Mouse (Mus musculus): ENCODE results near the gene 4930578G10Rik.
"Not testable (repeated sequence)": the region's sequence is repeated elsewhere in the genome, so short reads cannot be mapped to it uniquely, and the experiment has no call there.

Gene 4930578G10Rik

GRCm38 (mm10) chr4:42735245-42735644, at the start of gene 4930578G10Rik:
TSS of gene 4930578G10Rik (plus strand) at chr4:42735545.
- in situ Hi-C loops (cut with MboI; ENCODE audit: low pct_unique_long_range_greater_than_20kb in 1 of 2, low sequenced_read_pairs in 2 of 2, unreplicated experiment in 1 of 2): not testable (repeated sequence)

GRCm38 (mm10) chr4:42756477-42756876, 21.1 kb downstream of the 4930578G10Rik start, which contains the start of gene Ccl19:
TSS of gene Ccl19 (minus strand) at chr4:42756577.
- in situ Hi-C loops (cut with MboI; ENCODE audit: low pct_unique_long_range_greater_than_20kb in 1 of 2, low sequenced_read_pairs in 2 of 2, unreplicated experiment in 1 of 2): not testable (repeated sequence)

DNA sequence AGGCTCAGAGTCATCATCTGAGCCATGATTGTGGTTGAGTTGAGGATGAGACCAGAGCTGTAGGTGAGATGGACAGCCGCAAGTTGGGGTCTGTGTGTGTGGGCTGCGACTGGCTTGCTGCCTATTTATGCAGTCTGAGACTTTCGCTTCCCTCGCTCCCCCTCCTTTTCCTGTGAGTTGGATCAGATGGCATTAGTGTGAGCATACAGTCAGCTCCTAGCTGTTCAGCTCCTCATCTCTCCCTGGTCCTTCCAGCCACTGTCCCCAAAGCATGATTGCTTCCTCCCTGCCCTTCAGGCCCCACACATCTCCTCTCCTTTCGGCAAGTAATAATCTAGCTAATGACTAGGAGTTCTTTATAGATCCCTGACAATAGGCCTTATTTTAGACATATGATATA, 38.5 kb downstream of the 4930578G10Rik start, which contains the start of gene Ccl21a:
Gene Ccl21a, minus strand, starts transcription at position 101 of the 400 bp plus-strand sequence.
- in situ Hi-C loops (cut with MboI; ENCODE audit: low pct_unique_long_range_greater_than_20kb in 1 of 2, low sequenced_read_pairs in 2 of 2, unreplicated experiment in 1 of 2): not testable (repeated sequence)

DNA sequence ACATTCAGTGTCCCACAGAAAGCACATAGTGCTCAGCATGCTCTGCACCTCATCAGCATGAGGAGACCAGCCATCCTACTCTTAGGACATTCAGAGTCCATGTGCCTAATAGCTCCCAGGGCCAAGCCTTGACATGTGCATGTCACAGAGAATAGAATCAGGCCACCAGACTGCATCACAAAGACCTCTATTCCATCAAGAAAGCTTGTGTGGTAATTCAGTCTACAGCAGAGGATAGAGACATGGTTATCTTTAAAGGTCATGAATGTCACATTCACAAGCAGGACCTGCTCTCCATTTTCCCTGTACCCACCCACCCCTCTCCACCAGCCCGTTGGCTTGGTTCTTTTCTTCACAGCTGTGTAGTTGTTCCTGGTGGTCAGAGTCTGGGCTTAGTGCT, 118.4 kb downstream of the 4930578G10Rik start, which contains the start of gene Fam205a1:
Gene Fam205a1, minus strand, starts transcription at position 101 of the 400 bp plus-strand sequence.
- in situ Hi-C loops (cut with MboI; ENCODE audit: low pct_unique_long_range_greater_than_20kb in 1 of 2, low sequenced_read_pairs in 2 of 2, unreplicated experiment in 1 of 2): not testable (repeated sequence)

DNA sequence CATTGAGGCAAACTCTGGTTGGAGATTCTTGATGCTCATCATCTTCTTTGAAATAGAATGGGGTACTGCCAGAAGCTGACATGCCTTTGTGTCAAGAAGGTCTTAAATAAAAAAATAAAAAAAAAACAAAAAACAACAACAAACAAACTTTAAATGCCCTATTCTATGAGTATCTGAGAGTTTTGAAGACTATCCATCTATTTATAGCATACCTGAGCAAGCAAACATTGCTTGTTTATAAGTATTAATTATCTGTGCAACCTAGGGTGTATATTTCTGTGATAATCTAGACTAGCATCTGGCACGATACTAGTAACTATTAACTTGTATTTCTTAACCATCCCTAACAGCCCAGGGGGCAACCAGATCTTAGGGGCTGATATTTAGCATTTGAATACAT, 121.3 kb downstream of the 4930578G10Rik start, which contains the start of gene Gm12394:
Gene Gm12394, minus strand, starts transcription at position 101 of the 400 bp plus-strand sequence.
- in situ Hi-C loops (cut with MboI; ENCODE audit: low pct_unique_long_range_greater_than_20kb in 1 of 2, low sequenced_read_pairs in 2 of 2, unreplicated experiment in 1 of 2): not testable (repeated sequence)

DNA sequence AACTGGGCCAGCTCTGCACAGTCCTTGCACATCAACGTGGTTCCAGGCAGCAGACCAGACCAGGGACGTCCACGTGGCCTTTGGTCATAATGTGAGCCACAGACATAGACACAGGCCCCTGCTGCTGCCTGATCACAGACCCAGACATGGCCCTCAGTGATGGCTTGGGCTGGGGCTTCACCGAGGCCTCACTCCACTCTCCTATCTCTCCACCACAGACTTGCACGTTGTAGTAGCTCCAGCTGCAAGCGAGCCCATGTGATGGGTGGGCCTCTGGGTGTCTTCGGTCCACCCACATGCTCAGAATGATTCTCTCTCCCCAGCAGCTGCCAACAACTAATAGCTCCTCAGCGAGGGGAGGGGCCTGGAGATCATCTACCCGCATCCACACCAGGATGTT, 125.1 kb downstream of the 4930578G10Rik start:
- in situ Hi-C loops (cut with MboI; ENCODE audit: low pct_unique_long_range_greater_than_20kb in 1 of 2, low sequenced_read_pairs in 2 of 2, unreplicated experiment in 1 of 2): not testable (repeated sequence)

GRCm38 (mm10) chr4:42863487-42863886, 128.1 kb downstream of the 4930578G10Rik start:
- in situ Hi-C loops (cut with MboI; ENCODE audit: low pct_unique_long_range_greater_than_20kb in 1 of 2, low sequenced_read_pairs in 2 of 2, unreplicated experiment in 1 of 2): not testable (repeated sequence)

- in situ Hi-C loops (cut with MboI; ENCODE audit: low pct_unique_long_range_greater_than_20kb in 1 of 2, low sequenced_read_pairs in 2 of 2, unreplicated experiment in 1 of 2): no loop called here
Observed at GRCm38 (mm10) chr4:42867390-42867789, 132.0 kb downstream of the 4930578G10Rik start.

GRCm38 (mm10) chr4:42868193-42868592, 132.8 kb downstream of the 4930578G10Rik start:
- in situ Hi-C loops (cut with MboI; ENCODE audit: low pct_unique_long_range_greater_than_20kb in 1 of 2, low sequenced_read_pairs in 2 of 2, unreplicated experiment in 1 of 2): no loop called here

- in situ Hi-C loops (cut with MboI; ENCODE audit: low pct_unique_long_range_greater_than_20kb in 1 of 2, low sequenced_read_pairs in 2 of 2, unreplicated experiment in 1 of 2): loop anchor here in 1 of 2 experiments (5.0 kb wide), 1 partner anchor 92 kb away; no protein-coding TSS in a partner anchor
Observed at GRCm38 (mm10) chr4:42870748-42871147, 135.4 kb downstream of the 4930578G10Rik start.

GRCm38 (mm10) chr4:42872151-42872550, 136.8 kb downstream of the 4930578G10Rik start:
- in situ Hi-C loops (cut with MboI; ENCODE audit: low pct_unique_long_range_greater_than_20kb in 1 of 2, low sequenced_read_pairs in 2 of 2, unreplicated experiment in 1 of 2): loop anchor here in 1 of 2 experiments (5.0 kb wide), 1 partner anchor 90 kb away; no protein-coding TSS in a partner anchor

DNA sequence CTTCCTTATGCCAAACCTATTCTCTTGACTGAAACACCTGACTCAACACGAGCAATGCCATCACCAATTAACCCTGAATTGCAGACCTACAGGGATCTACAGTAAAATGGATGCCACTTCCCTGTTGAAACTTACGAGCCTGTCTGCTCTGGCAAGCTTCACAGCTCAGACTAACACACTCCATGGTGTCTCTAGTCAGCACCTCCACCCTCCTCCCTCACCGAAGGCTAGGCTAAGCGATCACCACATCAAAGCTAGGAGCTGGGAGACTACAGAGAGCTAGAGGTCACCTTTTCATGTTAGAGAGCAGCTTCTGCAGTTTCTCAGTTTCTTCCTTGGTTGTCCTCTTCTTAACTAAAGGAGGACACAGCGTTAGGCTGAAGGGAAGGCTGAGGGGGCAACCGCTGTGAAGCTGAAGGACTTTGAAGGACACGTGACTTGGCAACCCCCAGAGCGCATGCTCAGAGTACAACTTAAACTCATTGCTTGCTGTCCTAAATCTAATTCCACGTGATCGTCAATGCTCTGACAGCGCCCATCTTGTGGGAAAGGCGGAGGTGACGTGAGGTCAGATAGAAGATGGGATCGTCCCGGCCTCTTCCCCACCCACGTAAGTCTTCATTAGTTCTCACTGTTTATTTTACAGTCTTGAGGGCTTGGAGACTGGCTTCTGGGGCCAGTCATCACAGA, 137.5 kb downstream of the 4930578G10Rik start:
- in situ Hi-C loops (cut with MboI; ENCODE audit: low pct_unique_long_range_greater_than_20kb in 1 of 2, low sequenced_read_pairs in 2 of 2, unreplicated experiment in 1 of 2): loop anchor here in 1 of 2 experiments (5.0 kb wide), 1 partner anchor 89 kb away; no protein-coding TSS in a partner anchor

DNA sequence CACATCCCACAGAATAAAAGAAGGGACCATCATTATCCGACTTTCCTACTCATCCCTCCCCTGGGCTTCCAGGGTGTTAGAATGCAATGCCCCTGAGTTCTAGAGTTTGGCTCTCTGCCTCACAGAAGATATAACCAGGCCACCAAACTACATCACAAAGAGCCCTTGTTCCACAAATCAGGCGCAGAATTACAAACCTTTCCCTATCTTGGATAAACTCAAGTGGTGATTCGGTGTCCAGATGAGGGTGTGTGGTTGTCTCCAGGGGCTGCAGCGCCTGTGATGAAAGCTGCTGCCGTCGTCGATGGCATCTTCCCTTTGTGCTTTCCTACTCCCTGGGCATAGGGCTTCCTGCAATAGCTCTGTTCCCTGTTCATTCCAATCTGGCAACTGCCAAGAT, 138.8 kb downstream of the 4930578G10Rik start, which contains the start of gene Fam205c:
Gene Fam205c, minus strand, starts transcription at position 101 of the 400 bp plus-strand sequence.
- in situ Hi-C loops (cut with MboI; ENCODE audit: low pct_unique_long_range_greater_than_20kb in 1 of 2, low sequenced_read_pairs in 2 of 2, unreplicated experiment in 1 of 2): loop anchor here in 1 of 2 experiments (5.0 kb wide), 1 partner anchor 88 kb away; no protein-coding TSS in a partner anchor

DNA sequence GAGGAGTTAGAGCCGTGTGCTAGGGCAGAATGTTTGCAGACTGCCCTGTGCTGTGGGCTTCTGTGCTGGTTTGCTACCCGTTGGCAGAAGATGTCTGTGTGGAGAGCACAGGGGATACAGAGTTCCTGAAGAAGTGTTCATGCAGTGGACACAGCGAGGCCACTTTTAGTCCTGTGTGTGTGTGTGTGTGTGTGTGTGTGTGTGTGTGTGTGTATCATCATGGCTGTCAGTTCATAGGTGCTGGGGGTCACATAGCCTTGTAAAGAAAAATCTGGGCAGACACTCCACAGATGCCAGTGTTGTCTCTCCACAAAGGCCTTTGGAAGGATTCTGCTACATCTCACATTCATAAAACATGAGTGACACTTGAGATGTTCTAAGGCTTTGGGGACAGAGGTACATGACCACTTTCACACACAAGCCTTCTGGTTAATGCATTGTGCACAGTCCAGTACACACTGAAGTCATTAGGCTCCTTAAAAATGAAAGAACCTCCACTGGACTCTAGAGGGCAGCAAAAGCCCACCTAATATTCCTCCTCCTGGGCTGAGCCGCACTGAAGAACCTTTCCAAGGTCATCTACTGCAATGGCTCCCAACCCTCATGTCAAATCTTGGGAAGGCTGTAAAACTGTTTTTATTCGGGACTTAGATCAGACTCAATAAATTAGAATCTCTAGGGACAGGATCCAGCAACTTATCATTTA, 141.4 kb downstream of the 4930578G10Rik start:
- in situ Hi-C loops (cut with MboI; ENCODE audit: low pct_unique_long_range_greater_than_20kb in 1 of 2, low sequenced_read_pairs in 2 of 2, unreplicated experiment in 1 of 2): loop anchor here in 1 of 2 experiments (5.0 kb wide), 1 partner anchor 86 kb away; no protein-coding TSS in a partner anchor

- in situ Hi-C loops (cut with MboI; ENCODE audit: low pct_unique_long_range_greater_than_20kb in 1 of 2, low sequenced_read_pairs in 2 of 2, unreplicated experiment in 1 of 2): loop anchor here in 1 of 2 experiments (5.0 kb wide), 1 partner anchor 85 kb away; no protein-coding TSS in a partner anchor
Observed at GRCm38 (mm10) chr4:42877657-42878056, 142.3 kb downstream of the 4930578G10Rik start.

- in situ Hi-C loops (cut with MboI; ENCODE audit: low pct_unique_long_range_greater_than_20kb in 1 of 2, low sequenced_read_pairs in 2 of 2, unreplicated experiment in 1 of 2): loop anchor here in 1 of 2 experiments (5.0 kb wide), 1 partner anchor 82 kb away; no protein-coding TSS in a partner anchor
Observed at GRCm38 (mm10) chr4:42879829-42880676, 144.7 kb downstream of the 4930578G10Rik start.

GRCm38 (mm10) chr4:42880677-42880948, 145.3 kb downstream of the 4930578G10Rik start:
- in situ Hi-C loops (cut with MboI; ENCODE audit: low pct_unique_long_range_greater_than_20kb in 1 of 2, low sequenced_read_pairs in 2 of 2, unreplicated experiment in 1 of 2): no loop called here

- in situ Hi-C loops (cut with MboI; ENCODE audit: low pct_unique_long_range_greater_than_20kb in 1 of 2, low sequenced_read_pairs in 2 of 2, unreplicated experiment in 1 of 2): no loop called here
Observed at GRCm38 (mm10) chr4:42886926-42887325, 151.6 kb downstream of the 4930578G10Rik start.

Data from mouse embryonic stem cell (cell line).